Mouse (Mus musculus) intestine, embryonic 14.5 days (tissue): Measurements from ENCODE around the gene Fbln5. TPM values are rescaled to one million over a fixed set of nuclear protein-coding genes. Genes with fewer than 3 reads are reported as not detected.

ENCODE experiments used
- ATAC-seq: fragments of 200-750 bp; cut with Nextera tagmentation; replicated peaks from 2 replicates; pipeline ENCODE4 v1.8.0; 2017; ENCODE audit warnings: low read depth, moderate number of reproducible peaks, moderate TSS enrichment, moderate library complexity; ENCODE audit not compliant: low FRiP score, low TSS enrichment
- DNase-seq: peaks from one replicate; pipeline ENCODE4 v3.0.0-alpha.2; 2018; ENCODE audit warnings: low spot score
- H3K27ac ChIP-seq: fragments of 300-500 bp; sonication (generic); 2 replicates; pipeline ENCODE4 v1.5.1; 2014; ENCODE audit warnings: low read depth, mild to moderate bottlenecking, control low read depth
- H3K27me3 ChIP-seq: fragments of 300-500 bp; sonication (generic); replicated peaks from 2 replicates; pipeline ENCODE4 v1.6.1; 2014; ENCODE audit warnings: low read length, control low read depth; ENCODE audit not compliant: control insufficient read depth, insufficient read depth
- H3K36me3 ChIP-seq: fragments of 300-500 bp; sonication (generic); 2 replicates; pipeline ENCODE4 v1.6.1; 2014; ENCODE audit warnings: low read length, control low read depth; ENCODE audit not compliant: control insufficient read depth, insufficient read depth
- H3K4me1 ChIP-seq: fragments of 300-500 bp; sonication (generic); replicated peaks from 2 replicates; pipeline ENCODE4 v1.6.1; 2014; ENCODE audit warnings: low read length, control low read depth, mixed read lengths; ENCODE audit not compliant: control insufficient read depth, insufficient read depth
- H3K4me2 ChIP-seq: fragments of 300-500 bp; sonication (generic); 2 replicates; pipeline ENCODE4 v1.6.1; 2014; ENCODE audit warnings: low read length
- H3K4me3 ChIP-seq: fragments of 300-500 bp; sonication (generic); 2 replicates; pipeline ENCODE4 v1.5.1; 2014; ENCODE audit warnings: low read depth, low read length, control low read depth, mixed read lengths
- H3K9ac ChIP-seq: fragments of 300-500 bp; sonication (generic); 2 replicates; pipeline ENCODE4 v1.6.1; 2014; ENCODE audit warnings: mild to moderate bottlenecking, low read length
- H3K9me3 ChIP-seq: fragments of 300-500 bp; sonication (generic); 2 replicates; pipeline ENCODE4 v1.6.1; 2016; ENCODE audit warnings: low read length, control low read depth; ENCODE audit not compliant: control insufficient read depth
- WGBS: fragments of 180-500 bp; shearing (Covaris S2); extraction: QIAGEN DNeasy Blood & Tissue Kit; methylation state at CpG from one replicate; pipeline ENCODE4 v1.1.7; 2014; 5-methylcytosine and 5-hydroxymethylcytosine counted together
- polyA plus RNA-seq: library from polyadenylated mRNA; unstranded; fragments of >200 nt; fragmentation: Nextera tagmentation; extraction: Ambion mirVana; gene quantifications from 2 replicates; pipeline ENCODE4 v1.2.1, GENCODE M21; 2014

The Fbln5 gene
- polyA plus RNA-seq, 1 experiment from 2014 or later = 42.4 TPM

GRCm38 (mm10) chr12:101777613-101778325 is 41.1 kb downstream of the Fbln5 start:
- 69% methylated on average over 9 of the region's 9 CpGs for WGBS
- DNase-seq = no peak

GRCm38 (mm10) chr12:101776383-101776782 is 42.5 kb downstream of the Fbln5 start:
- Histone ChIP-seq H3K4me1 (no peaks in the 10 kb centered on the region), H3K9ac (no peak overlapping the region), H3K27me3 (no peaks in the 10 kb centered on the region), H3K9me3 (no peaks in the 10 kb centered on the region), H3K36me3 (no peaks in the 10 kb centered on the region), H3K4me3 (no peak overlapping the region), H3K4me2 (no peak overlapping the region), H3K27ac (no peak overlapping the region)
- ATAC-seq (no peak), DNase-seq (no peak)
- 79% methylated on average over 5 of the region's 5 CpGs for WGBS

More at GRCm38 (mm10) chr12:101777613-101778325, 41.1 kb downstream of the Fbln5 start:
- Histone ChIP-seq H3K36me3 (no peaks in the 10 kb centered on the region), H3K4me3 (no peak overlapping the region), H3K9me3 (no peaks in the 10 kb centered on the region), H3K27me3 (no peaks in the 10 kb centered on the region), H3K4me2 (no peak overlapping the region), H3K27ac (no peak overlapping the region), H3K9ac (no peak overlapping the region), H3K4me1 (no peaks in the 10 kb centered on the region)
- no peak for ATAC-seq

- no peak for ATAC-seq
- no peak for DNase-seq
- H3K9me3 ChIP-seq = no peaks in the 10 kb centered on the region
- H3K27ac ChIP-seq = no peak overlapping the region
- no peak overlapping the region for H3K9ac ChIP-seq
- H3K27me3 ChIP-seq = no peaks in the 10 kb centered on the region
- 47% methylated on average over 4 of the region's 4 CpGs for WGBS
- H3K4me2 ChIP-seq = no peak overlapping the region
- H3K4me1 ChIP-seq = no peaks in the 10 kb centered on the region
- H3K36me3 ChIP-seq = no peaks in the 10 kb centered on the region
- no peak overlapping the region for H3K4me3 ChIP-seq
These were observed 44.7 kb downstream of the Fbln5 start for GRCm38 (mm10) chr12:101774116-101774515.

- Histone ChIP-seq H3K27me3 (no peaks in the 10 kb centered on the region), H3K4me2 (no peak overlapping the region), H3K4me1 (no peaks in the 10 kb centered on the region), H3K9ac (no peak overlapping the region), H3K4me3 (no peak overlapping the region), H3K36me3 (no peaks in the 10 kb centered on the region), H3K27ac (no peak overlapping the region), H3K9me3 (no peaks in the 10 kb centered on the region)
- DNase-seq = no peak
- WGBS = 38% methylated on average over 3 of the region's 3 CpGs
- ATAC-seq = no peak
These were observed 45.9 kb downstream of the Fbln5 start for GRCm38 (mm10) chr12:101772962-101773361.

GRCm38 (mm10) chr12:101770283-101771015 is 48.4 kb downstream of the Fbln5 start:
- no peaks in the 10 kb centered on the region for H3K36me3 ChIP-seq
- H3K4me1 ChIP-seq = peaks cover 6% of the 10 kb centered on the region
- no peaks in the 10 kb centered on the region for H3K9me3 ChIP-seq
- 90% methylated on average over 5 of the region's 5 CpGs for WGBS
- no peak overlapping the region for H3K27ac ChIP-seq
- DNase-seq = no peak
- H3K4me3 ChIP-seq = no peak overlapping the region
- no peak for ATAC-seq
- H3K9ac ChIP-seq = no peak overlapping the region
- H3K27me3 ChIP-seq = no peaks in the 10 kb centered on the region
- H3K4me2 ChIP-seq = no peak overlapping the region

GRCm38 (mm10) chr12:101767306-101768053 is 51.4 kb downstream of the Fbln5 start:
- DNase-seq = no peak
- Histone ChIP-seq H3K4me3 (no peak overlapping the region), H3K9me3 (no peaks in the 10 kb centered on the region), H3K4me1 (peaks cover 6% of the 10 kb centered on the region), H3K36me3 (no peaks in the 10 kb centered on the region), H3K9ac (no peak overlapping the region), H3K27me3 (no peaks in the 10 kb centered on the region), H3K27ac (peak overlapping the region; percentile 18; the same call in 1 of the 2 replicates), H3K4me2 (no peak overlapping the region)
- WGBS = 40% methylated on average over 9 of the region's 9 CpGs
- peak; percentile 54 for ATAC-seq

GRCm38 (mm10) chr12:101766228-101766852 is 52.5 kb downstream of the Fbln5 start:
- DNase-seq (no peak), ATAC-seq (no peak)
- 82% methylated on average over 3 of the region's 3 CpGs for WGBS
- Histone ChIP-seq H3K9me3 (no peaks in the 10 kb centered on the region), H3K4me2 (no peak overlapping the region), H3K4me1 (peaks cover 6% of the 10 kb centered on the region), H3K27ac (no peak overlapping the region), H3K27me3 (no peaks in the 10 kb centered on the region), H3K9ac (no peak overlapping the region), H3K36me3 (no peaks in the 10 kb centered on the region), H3K4me3 (no peak overlapping the region)

- Histone ChIP-seq H3K4me3 (no peak overlapping the region), H3K36me3 (no peaks in the 10 kb centered on the region), H3K4me1 (peaks cover 6% of the 10 kb centered on the region), H3K27me3 (no peaks in the 10 kb centered on the region), H3K9ac (no peak overlapping the region), H3K27ac (no peak overlapping the region), H3K9me3 (no peaks in the 10 kb centered on the region), H3K4me2 (no peak overlapping the region)
- WGBS = 77% methylated on average over 5 of the region's 5 CpGs
- ATAC-seq (no peak), DNase-seq (no peak)
These were observed 54.0 kb downstream of the Fbln5 start for GRCm38 (mm10) chr12:101764870-101765269.
